In the genomic region with DNA sequence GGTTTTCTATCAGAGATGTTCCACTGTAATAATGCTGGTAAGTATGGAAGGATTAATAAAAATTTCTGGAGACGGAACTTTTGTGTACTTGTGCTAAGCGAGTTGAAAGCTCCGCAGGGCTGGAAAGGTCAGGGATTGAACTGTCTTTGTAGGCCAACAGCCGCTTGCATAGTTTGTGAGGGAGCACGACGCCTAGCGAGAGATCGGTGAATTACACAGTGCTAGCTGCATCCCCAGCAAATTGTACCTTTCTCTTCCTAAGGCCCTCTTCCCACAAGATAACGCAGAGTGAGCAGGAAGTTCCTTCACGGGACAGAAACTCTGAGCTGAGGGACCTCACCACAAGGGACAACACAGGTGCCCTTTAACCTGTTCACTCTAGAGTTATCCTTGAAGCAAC, we compare ENCODE assay signal across 8 mouse cellular contexts. TPM values are rescaled to one million over a fixed set of nuclear protein-coding genes. Genes with fewer than 3 reads are reported as not detected.
DNase-seq lines count a peak whose midpoint lies in the region; ATAC-seq lines count a peak whose summit lies in the region.

No protein-coding gene starts in this region.

- H3K9ac ChIP-seq in hindbrain, embryonic 16.5 days (ENCODE audit: low read depth, low read length) = no peak overlapping the region

- H3K79me2 ChIP-seq in macrophage (ENCODE audit: inconsistent target) = peaks cover 6% of the 10 kb centered on the region; the same call in 1 of the 2 replicates

- WGBS in hindbrain, embryonic 16.5 days = 2% methylated on average over 10 of the region's 10 CpGs
- 5% methylated on average over 10 of the region's 10 CpGs for WGBS in macrophage (ENCODE audit: missing documents)

- 0 out of 2 replicates have a peak, but pooled peaks have one; percentile 37 for ATAC-seq in hindbrain, embryonic 16.5 days

- no peaks in the 10 kb centered on the region for H3K9me3 ChIP-seq in hindbrain, embryonic 16.5 days (ENCODE audit: control insufficient read depth, low read length)

- H3K27ac ChIP-seq in hindbrain, embryonic 16.5 days (ENCODE audit: low read depth, low read length) = no peak overlapping the region
- H3K27ac ChIP-seq in macrophage = peak overlapping the region; percentile 19

- peaks cover 7% of the 10 kb centered on the region; the same call in 1 of the 2 replicates for H3K4me1 ChIP-seq in hindbrain, embryonic 16.5 days (ENCODE audit: control insufficient read depth, insufficient read depth, low read depth, low read length)

- peaks cover 10% of the 10 kb centered on the region for H3K36me3 ChIP-seq in hindbrain, embryonic 16.5 days (ENCODE audit: control insufficient read depth, insufficient read depth, low read length)
- peaks cover 30% of the 10 kb centered on the region for H3K36me3 ChIP-seq in macrophage (ENCODE audit: inconsistent target)

- peak overlapping the region; percentile 68 for H3K4me2 ChIP-seq in hindbrain, embryonic 16.5 days (ENCODE audit: low read length)

- H3K27me3 ChIP-seq in hindbrain, embryonic 16.5 days (replicated peaks; ENCODE audit: control insufficient read depth, insufficient read depth, low read length) = no peaks in the 10 kb centered on the region

- peak overlapping the region; percentile 65 for H3K4me3 ChIP-seq in hindbrain, embryonic 16.5 days (ENCODE audit: low read length)
- peak overlapping the region; percentile 66 for H3K4me3 ChIP-seq in macrophage (ENCODE audit: inconsistent target)

- peak; percentile 97 for DNase-seq in R1 (ENCODE audit: low read depth, low spot score)
- DNase-seq in cerebellum, postnatal 36 days = peak; percentile 86 to 91
- peak; percentile 87 to 91 for DNase-seq in frontal cortex, postnatal 36 days (ENCODE audit: low spot score in 2 of 2)
- DNase-seq in left cerebral cortex, adult 18-20 months (ENCODE audit: low spot score in 2 of 2) = peak; percentile 89 to 91
- peak; percentile 87 for DNase-seq in right cerebral cortex, adult 18-20 months
- peak; percentile 41 for DNase-seq in urinary bladder, postnatal 10 days (ENCODE audit: low spot score)

RNA-seq across cellular contexts. Expression of a gene that starts 0.9 kb away (rescaled TPM):
- 32.1 and 36.5 TPM in 2 replicates for polyA plus RNA-seq in hindbrain, embryonic 16.5 days (2015; fragmentation: Nextera tagmentation; extraction: Ambion mirVana)
- total RNA-seq in left cerebral cortex, adult 18-20 months (2021) = 10 to 100 TPM; 25.3 to 26.2 TPM
- total RNA-seq in macrophage (2018; cell fraction: chromatin; rRNA removed) = 10 to 100 TPM in 19 of 26 experiments, 1 to 10 TPM in 7; 1.6 to 43.6 (median 19.0) TPM
- total RNA-seq in macrophage (2018; cell fraction: cytosol; rRNA removed) = 10 to 100 TPM in 24 of 26 experiments, 1 to 10 TPM in 2; 8.2 to 27.9 (median 20.9) TPM
- total RNA-seq in macrophage (2018; cell fraction: nucleus; rRNA removed) = 10 to 100 TPM in 18 of 26 experiments, 1 to 10 TPM in 8; 3.7 to 33.9 (median 15.0) TPM
- 16.3 to 24.3 TPM (median 21.6 TPM) in 3 replicates for polyA plus RNA-seq in macrophage (2018)

RNA-seq across cellular contexts. Expression of a gene that starts 0.9 kb away (rescaled TPM):
- polyA plus RNA-seq in hindbrain, embryonic 16.5 days (2015; fragmentation: Nextera tagmentation; extraction: Ambion mirVana) = 2.4 and 2.8 TPM in 2 replicates
- 1 to 10 TPM; 2.2 to 2.6 TPM for total RNA-seq in left cerebral cortex, adult 18-20 months (2021)
- total RNA-seq in macrophage (2018; cell fraction: chromatin; rRNA removed) = 10 to 100 TPM in 3 of 26 experiments, 1 to 10 TPM in 22, under 1 TPM in 1; 0.67 to 11.3 (median 6.7) TPM
- 1 to 10 TPM in 20 of 26 experiments, under 1 TPM in 6; 0.66 to 6.2 (median 2.9) TPM for total RNA-seq in macrophage (2018; cell fraction: cytosol; rRNA removed)
- total RNA-seq in macrophage (2018; cell fraction: nucleus; rRNA removed) = 1 to 10 TPM; 1.0 to 8.7 (median 4.7) TPM
- 0.80 to 2.7 TPM (median 1.7 TPM) in 3 replicates for polyA plus RNA-seq in macrophage (2018)

RNA-seq across cellular contexts. Expression of a gene that starts 31.5 kb away (rescaled TPM):
- polyA plus RNA-seq in hindbrain, embryonic 16.5 days (2015; fragmentation: Nextera tagmentation; extraction: Ambion mirVana) = 96.3 and 98.2 TPM in 2 replicates
- 10 to 100 TPM; 54.2 to 54.4 TPM for total RNA-seq in left cerebral cortex, adult 18-20 months (2021)
- total RNA-seq in macrophage (2018; cell fraction: chromatin; rRNA removed) = 1 to 10 TPM in 6 of 26 experiments, under 1 TPM in 15, not detected in 5; 0.17 to 4.3 (median 0.51) TPM
- 1 to 10 TPM in 2 of 26 experiments, under 1 TPM in 23, not detected in 1; 0.06 to 1.2 (median 0.29) TPM for total RNA-seq in macrophage (2018; cell fraction: cytosol; rRNA removed)
- 1 to 10 TPM in 4 of 26 experiments, under 1 TPM in 20, not detected in 2; 0.06 to 3.4 (median 0.40) TPM for total RNA-seq in macrophage (2018; cell fraction: nucleus; rRNA removed)
- 0.16 to 2.4 TPM (median 0.76 TPM) in 3 replicates for polyA plus RNA-seq in macrophage (2018)

Comparison
In these comparisons a context has a peak if more than half of its experiments do, and no peak if none do; other contexts are left out.
1. DNase-seq: peak in every context shown above with its lines; median percentile 97 in R1; 90 in left cerebral cortex, adult 18-20 months; 89 in frontal cortex, postnatal 36 days; 88 in cerebellum, postnatal 36 days; 87 in right cerebral cortex, adult 18-20 months; 41 in urinary bladder, postnatal 10 days.
2. RNA of a gene that starts 31.5 kb away (polyA plus RNA-seq): 96.3 to 98.2 TPM in hindbrain, embryonic 16.5 days; 0.16 to 2.4 TPM in macrophage; every median in the first group is over 10 times any median in the second.